Mouse (Mus musculus) fat pad, adult 2 months (tissue): ENCODE measurements around the gene Cdh1.

Experiments used
- DNase-seq: peaks from one replicate; pipeline ENCODE4 v3.0.0-alpha.2; 2011; ENCODE audit warnings: low read depth, low spot score; ENCODE audit errors: extremely low read depth

The Cdh1 gene

GRCm38 (mm10) chr8:106646731-106647130 is 43.6 kb downstream of the Cdh1 start:
- no peak for DNase-seq

GRCm38 (mm10) chr8:106647387-106647786 is 44.2 kb downstream of the Cdh1 start:
- DNase-seq, result no peak

- no peak for DNase-seq
Measured at GRCm38 (mm10) chr8:106648421-106648820, 45.3 kb downstream of the Cdh1 start.

GRCm38 (mm10) chr8:106651994-106652393 is 48.8 kb downstream of the Cdh1 start:
- DNase-seq, result no peak

- no peak for DNase-seq
Measured at GRCm38 (mm10) chr8:106656046-106656445, 52.9 kb downstream of the Cdh1 start.

- no peak for DNase-seq
Measured at GRCm38 (mm10) chr8:106672786-106673185, 69.6 kb downstream of the Cdh1 start.

GRCm38 (mm10) chr8:106674318-106674717 is 71.2 kb downstream of the Cdh1 start:
- DNase-seq, result no peak

- no peak for DNase-seq
Measured at GRCm38 (mm10) chr8:106674894-106675293, 71.7 kb downstream of the Cdh1 start.

GRCm38 (mm10) chr8:106682971-106683668 is 80.0 kb downstream of the Cdh1 start, which contains the start of gene Tango6:
Tango6 (plus strand) TSS chr8:106683068.
- no peak for DNase-seq

- DNase-seq, result no peak
Measured at GRCm38 (mm10) chr8:106684387-106684786, 81.2 kb downstream of the Cdh1 start.

GRCm38 (mm10) chr8:106687479-106687878 is 84.3 kb downstream of the Cdh1 start:
- no peak for DNase-seq

- DNase-seq, result no peak
Measured at GRCm38 (mm10) chr8:106697748-106698248, 94.6 kb downstream of the Cdh1 start.

GRCm38 (mm10) chr8:106699588-106699987 is 96.4 kb downstream of the Cdh1 start:
- DNase-seq, result no peak

- no peak for DNase-seq
Measured at GRCm38 (mm10) chr8:106700131-106700530, 97.0 kb downstream of the Cdh1 start.

- no peak for DNase-seq
Measured at GRCm38 (mm10) chr8:106701360-106701759, 98.2 kb downstream of the Cdh1 start.

- no peak for DNase-seq
Measured at GRCm38 (mm10) chr8:106704199-106704900, 101.2 kb downstream of the Cdh1 start.

GRCm38 (mm10) chr8:106704901-106705321 is 101.8 kb downstream of the Cdh1 start:
- DNase-seq, result no peak

GRCm38 (mm10) chr8:106706194-106706593 is 103.0 kb downstream of the Cdh1 start:
- no peak for DNase-seq

- no peak for DNase-seq
Measured at GRCm38 (mm10) chr8:106710002-106710401, 106.9 kb downstream of the Cdh1 start.

GRCm38 (mm10) chr8:106712487-106712886 is 109.3 kb downstream of the Cdh1 start:
- no peak for DNase-seq

GRCm38 (mm10) chr8:106714297-106714696 is 111.1 kb downstream of the Cdh1 start:
- DNase-seq, result no peak

GRCm38 (mm10) chr8:106718091-106718500 is 114.9 kb downstream of the Cdh1 start:
- DNase-seq, result peak; percentile 64
